Comparison of ENCODE assay signal across 7 mouse cellular contexts in genomic region chr2:58195346-58195745, GRCm38 (mm10). TPM values are rescaled to one million over a fixed set of nuclear protein-coding genes. Genes with fewer than 3 reads are reported as not detected.
A peak's percentile ranks its signal among the peaks of the same experiment; 100 is the strongest.
DNase-seq lines count a peak whose midpoint lies in the region; TF ChIP-seq lines count a peak whose summit lies in the region.

Gene Cytip (minus strand): TSS chr2:58195532.

- TF ChIP-seq EP300 in CH12.LX (IDR thresholded peaks at IDR 0.05; ENCODE audit: low read length), result no peak

- DNase-seq in CH12.LX (ENCODE audit: extremely low read depth), result no peak
- DNase-seq in adrenal gland, postnatal 14 days, result peak; percentile 58
- DNase-seq in kidney, adult 8-10 months, result peak; percentile 65 to 85
- peak; percentile 26 for DNase-seq in lung, postnatal 14 days
- DNase-seq in layer of hippocampus, adult 9-10 months (ENCODE audit: low spot score), result no peak
- DNase-seq in frontal cortex, postnatal 14 days (ENCODE audit: low spot score in 2 of 2), result no peak
- DNase-seq in cerebellum, adult 8-10 months, result no peak

- peaks cover 10 to 32% of the 10 kb centered on the region in 2 experiments for H3K4me1 ChIP-seq in CH12.LX (ENCODE audit: control insufficient read depth in 1 of 2, insufficient read depth in 2 of 2)

- TF ChIP-seq POLR2A in CH12.LX (IDR thresholded peaks at IDR 0.05; ENCODE audit: low read depth, low read length), result no peak

- no peak for TF ChIP-seq RAD21 in CH12.LX (IDR thresholded peaks at IDR 0.05; ENCODE audit: low read depth, low read length)

- no peak within 1 kb of the TSS for H3K4me3 ChIP-seq in CH12.LX (replicated peaks in 1 of 3; ENCODE audit: low read depth in 2 of 3, low read length in 2 of 3, poor library complexity in 1 of 3)

- H3K27ac ChIP-seq in CH12.LX (ENCODE audit: insufficient read depth, low read depth), result no peak within 1 kb of the TSS

- H3K9ac ChIP-seq in CH12.LX (ENCODE audit: insufficient read depth, low read depth), result peak within 1 kb of the TSS; percentile 44; the same call in 1 of the 2 replicates

- no peaks in the 10 kb centered on the region for H3K36me3 ChIP-seq in CH12.LX (replicated peaks in 1 of 2; ENCODE audit: control insufficient read depth in 1 of 2, insufficient read depth in 1 of 2, low read length in 1 of 2)

- H3K9me3 ChIP-seq in CH12.LX (replicated peaks; ENCODE audit: low read length), result no peaks in the 10 kb centered on the region

- in situ Hi-C loops in CH12.LX (cut with MboI; ENCODE audit: low pct_ligation_motif_present, low pct_unique_long_range_greater_than_20kb, low sequenced_read_pairs), result loop anchor here (25.0 kb wide), 2 partner anchors 92 to 267 kb away; partner anchors contain the start of gene Gm17409

- H3K79me2 ChIP-seq in CH12.LX (replicated peaks; ENCODE audit: control insufficient read depth, extremely low read depth, insufficient read depth, poor library complexity, severe bottlenecking), result no peaks in the 10 kb centered on the region

- no peaks in the 10 kb centered on the region for H3K27me3 ChIP-seq in CH12.LX (replicated peaks)

- no peak for TF ChIP-seq CTCF in CH12.LX (conservative IDR thresholded peaks at IDR 0.05 in 1 of 2, IDR thresholded peaks at IDR 0.05 in 1 of 2; ENCODE audit: low read depth in 2 of 2, low read length in 2 of 2)

- H3K4me2 ChIP-seq in CH12.LX (ENCODE audit: insufficient read depth, low read depth, poor library complexity, severe bottlenecking), result peak within 1 kb of the TSS; percentile 74

- dilution Hi-C loops in CH12.LX (cut with MboI; ENCODE audit: extremely low pct_ligation_motif_present, extremely low pct_unique_long_range_greater_than_20kb, low sequenced_read_pairs), result no loop called here

TF ChIP-seq in CH12.LX, 34 proteins besides CTCF, POLR2A, EP300 and RAD21:
- no peak for TF ChIP-seq PAX5 (IDR thresholded peaks at IDR 0.05; ENCODE audit: low read length)

RNA-seq across cellular contexts. Expression of gene Cytip, which starts in this region (rescaled TPM):
- 61.3 TPM in 2 replicates for total RNA-seq in CH12.LX (2012; rRNA removed)
- 55.9 and 73.4 TPM in 2 replicates for total RNA-seq in CH12.LX (2014; rRNA removed)
- polyA plus RNA-seq in CH12.LX (2012; ENCODE audit: insufficient read length, low read depth), result 40.2 and 43.1 TPM in 2 replicates
- 10.5 and 27.2 TPM in 2 replicates for total RNA-seq in adrenal gland, postnatal 14 days (2021)

Comparison
In these comparisons a context has a peak if more than half of its experiments do, and no peak if none do; other contexts are left out.
1. DNase-seq: peak in adrenal gland, postnatal 14 days (single experiment), kidney, adult 8-10 months (2 of 2) and lung, postnatal 14 days (single experiment); none in CH12.LX (single experiment), layer of hippocampus, adult 9-10 months (single experiment), frontal cortex, postnatal 14 days (0 of 2) and cerebellum, adult 8-10 months (single experiment).